Mouse (Mus musculus) E14TG2a.4 (cell line): ENCODE data around the gene Parp6.

Source experiments
- CTCF ChIP-seq: conservative IDR thresholded peaks from 2 replicates; pipeline ENCODE4 v1.5.1; 2014; ENCODE audit warnings: low read length
- NANOG ChIP-seq: IDR thresholded peaks from 2 replicates; pipeline ENCODE4 v1.6.1; 2014; ENCODE audit warnings: borderline replicate concordance, low read length, mixed read lengths
- POU5F1 ChIP-seq: IDR thresholded peaks from 2 replicates; pipeline ENCODE4 v1.6.1; 2014; ENCODE audit warnings: low read length, borderline replicate concordance

DNA sequence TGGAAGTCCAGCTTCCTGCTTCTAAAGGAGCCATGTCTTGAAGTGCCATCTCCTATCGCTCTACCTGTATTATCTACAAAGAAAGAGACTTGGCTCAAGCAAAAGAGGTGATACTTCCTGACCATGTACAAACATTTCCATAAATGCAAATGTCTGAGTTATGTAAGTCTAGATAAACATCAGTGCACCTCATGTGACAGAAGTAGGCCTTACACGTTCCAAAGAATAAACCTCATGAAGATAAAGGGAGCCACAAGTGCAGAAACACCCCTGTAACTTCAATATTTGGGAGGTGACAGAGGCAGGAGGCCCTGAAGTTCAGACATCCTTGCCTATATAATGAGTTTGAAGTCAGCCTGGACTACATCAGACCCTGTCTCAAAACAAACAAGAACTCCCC, 45.2 kb upstream of the Parp6 start:
- no peak for TF ChIP-seq CTCF
- TF ChIP-seq POU5F1: no peak
- no peak for TF ChIP-seq NANOG
